Mouse (Mus musculus): ENCODE results near the gene Slc16a7.

- TF ChIP-seq CTCF (IDR thresholded peaks at IDR 0.05; ENCODE audit: borderline replicate concordance, control insufficient read depth, extremely low read depth, insufficient read depth, low read length, poor library complexity) (no peak), POLR2A (IDR thresholded peaks at IDR 0.05; ENCODE audit: control insufficient read depth, extremely low read depth, insufficient read depth, low read length, poor library complexity) (no peak)
Measured at GRCm38 (mm10) chr10:125185387-125185786, 203.9 kb downstream of the Slc16a7 start.

Measured in thymus, adult 2 months (tissue).